Mouse (Mus musculus) spleen, embryonic (tissue): ENCODE measurements at regions not wholly inside any gene's neighbourhood (a gene's known extent, or its start where the extent isn't known, plus 50 kb on each side); places are given as distances from the start of the nearest gene placed in this dataset.

Source experiments
- CTCF ChIA-PET: fragments of 350-600 bp; sonication (Branson Sonifier 250); formaldehyde crosslinking; loops from one replicate; lab custom pipeline; 2022; lab: Charles Lee

DNA sequence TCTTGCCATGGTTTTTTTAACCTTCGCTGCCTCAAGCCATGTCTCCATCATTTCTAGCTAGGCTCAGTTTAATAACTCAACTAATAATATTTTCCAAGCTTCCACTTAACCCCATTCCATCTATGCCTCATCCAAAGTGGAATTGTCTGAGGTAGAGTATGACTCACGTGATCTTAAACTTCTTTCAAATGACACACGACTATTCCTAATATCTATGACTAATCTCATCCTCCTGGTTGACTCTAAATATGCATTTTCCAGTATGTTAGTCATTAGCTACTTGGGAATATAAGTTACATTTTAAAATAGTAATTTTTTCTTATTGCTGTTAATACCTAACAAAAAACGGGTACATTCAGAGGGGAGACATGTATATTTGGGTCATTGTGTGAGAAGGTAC is 524.8 kb upstream of the Pappa start:
- CTCF ChIA-PET = no interaction called here

DNA sequence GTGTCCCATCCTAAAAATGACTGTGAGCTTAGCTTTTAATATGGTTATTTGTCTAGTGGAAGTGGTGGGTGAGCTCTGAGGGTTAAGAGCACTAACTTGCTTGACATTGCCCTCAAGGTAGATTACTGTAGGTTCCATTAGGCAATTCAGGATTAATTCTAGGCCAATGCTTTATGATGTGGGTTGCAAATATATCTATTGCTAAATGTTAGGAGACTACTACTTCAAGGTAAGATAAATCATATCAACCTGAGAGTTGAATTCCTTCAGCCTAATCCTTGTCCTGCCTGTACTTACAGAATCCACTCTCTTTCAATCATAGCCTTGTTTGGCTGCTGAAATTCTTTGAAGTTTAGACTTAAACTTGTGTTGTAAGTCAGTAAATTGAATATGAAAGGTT is 501.2 kb upstream of the Pappa start:
- CTCF ChIA-PET = no interaction called here

DNA sequence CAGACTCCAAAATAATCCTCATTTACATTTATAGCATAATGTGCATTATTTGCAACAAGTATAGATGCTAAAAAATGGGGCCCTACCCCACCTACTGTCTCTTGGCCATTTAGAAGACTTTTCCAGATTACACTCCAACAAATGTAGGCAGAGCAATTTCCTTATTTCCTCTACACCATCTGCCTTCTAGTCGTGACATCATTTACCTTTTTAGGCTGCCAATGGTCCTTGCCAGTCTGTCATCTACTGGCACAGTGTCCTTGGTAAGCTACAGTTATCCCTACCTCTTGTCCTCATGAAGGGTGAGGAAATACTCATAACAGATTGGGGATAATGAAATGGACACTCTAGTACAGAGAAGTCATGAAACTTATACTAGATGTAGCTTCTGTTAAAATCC is 491.8 kb upstream of the Pappa start:
- CTCF ChIA-PET = no interaction called here

DNA sequence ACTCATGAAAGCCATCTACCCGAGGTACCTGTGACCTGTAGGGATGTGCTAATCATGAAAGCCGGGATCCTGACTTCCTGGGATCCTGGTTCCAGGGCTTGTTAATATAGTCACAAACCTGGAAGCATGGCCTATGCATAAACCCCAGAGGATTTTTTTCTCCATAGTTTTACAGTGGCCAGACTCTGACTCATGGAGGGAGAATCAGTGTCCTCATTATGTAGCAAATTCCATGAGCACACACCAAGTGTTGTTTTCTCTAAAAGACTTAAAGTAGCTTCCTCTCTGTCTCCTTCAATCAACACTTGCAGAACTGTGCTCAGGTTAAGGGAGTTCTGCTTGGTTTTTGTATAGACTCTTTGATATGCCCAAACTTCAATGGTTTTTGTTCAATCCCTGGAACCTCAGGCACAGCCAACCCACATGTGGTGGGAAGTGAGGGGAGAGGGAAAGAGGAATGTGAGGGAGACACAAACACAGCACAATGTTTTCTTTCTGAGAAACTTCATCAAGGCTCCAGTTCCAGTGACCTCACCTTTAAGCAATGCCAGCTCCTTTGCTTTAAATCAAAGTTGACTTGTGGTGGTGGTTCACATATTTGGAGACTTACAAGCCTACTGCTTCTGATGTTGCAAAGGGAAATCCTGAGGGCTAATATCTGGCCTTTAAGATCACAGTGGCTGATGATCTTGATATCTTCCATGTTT is 488.6 kb upstream of the Pappa start:
- CTCF ChIA-PET = no interaction called here

DNA sequence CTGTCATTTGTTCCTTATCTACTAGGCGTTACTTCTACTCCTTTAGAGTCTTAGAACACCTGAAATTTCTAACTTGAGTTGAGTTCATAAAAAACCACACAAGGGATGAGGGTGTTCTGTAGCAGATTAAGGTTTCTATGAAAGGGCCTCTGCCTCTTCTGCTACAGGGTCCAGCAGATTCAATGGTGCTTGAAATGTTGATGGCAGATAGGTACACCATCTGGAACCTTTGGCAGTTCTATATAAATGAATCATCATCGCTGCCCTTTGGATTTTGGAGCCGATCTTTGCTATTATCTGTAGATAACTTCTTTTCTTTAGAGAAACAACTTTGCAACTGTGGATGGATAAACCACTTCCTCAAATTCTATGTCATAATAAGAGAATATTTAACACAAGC is 483.9 kb upstream of the Pappa start:
- CTCF ChIA-PET = no interaction called here

DNA sequence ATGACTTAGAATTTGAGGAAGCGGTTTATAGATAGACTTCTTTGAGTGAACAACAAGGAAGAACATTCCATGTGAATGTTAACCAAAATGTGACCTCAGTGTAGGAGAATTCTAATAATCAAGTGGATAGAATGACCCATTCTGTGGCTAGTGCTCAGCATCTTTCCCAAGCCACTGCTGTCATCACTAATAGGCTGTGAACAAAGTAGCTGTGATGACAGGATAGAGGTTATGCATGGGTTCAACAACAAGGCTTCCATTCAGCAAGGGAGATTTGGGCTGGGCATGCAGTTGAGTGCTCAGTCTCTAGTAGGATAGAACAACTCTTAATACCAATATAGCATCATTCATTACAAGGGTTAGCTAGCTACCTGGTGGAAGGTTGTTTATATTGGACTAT is 483.0 kb upstream of the Pappa start:
- CTCF ChIA-PET = no interaction called here

DNA sequence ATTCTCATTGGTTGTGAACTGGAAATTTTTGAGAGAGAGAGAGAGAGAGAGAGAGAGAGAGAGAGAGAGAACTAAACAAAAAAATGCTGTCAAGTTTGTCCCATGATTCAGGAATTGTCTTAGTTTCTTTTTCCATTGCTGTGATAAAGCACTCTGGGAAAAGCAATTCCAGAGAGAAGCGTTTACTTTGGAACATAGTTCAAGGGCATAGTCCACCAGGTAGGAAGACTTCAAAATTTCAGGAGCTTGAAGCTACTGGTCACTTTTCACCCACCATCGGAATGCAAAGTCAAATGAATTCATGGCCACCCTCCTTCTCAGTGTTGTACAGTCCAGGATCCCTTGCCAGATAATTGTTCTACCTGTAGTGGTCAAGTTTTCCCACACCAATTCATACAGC is 478.8 kb upstream of the Pappa start:
- CTCF ChIA-PET = no interaction called here

DNA sequence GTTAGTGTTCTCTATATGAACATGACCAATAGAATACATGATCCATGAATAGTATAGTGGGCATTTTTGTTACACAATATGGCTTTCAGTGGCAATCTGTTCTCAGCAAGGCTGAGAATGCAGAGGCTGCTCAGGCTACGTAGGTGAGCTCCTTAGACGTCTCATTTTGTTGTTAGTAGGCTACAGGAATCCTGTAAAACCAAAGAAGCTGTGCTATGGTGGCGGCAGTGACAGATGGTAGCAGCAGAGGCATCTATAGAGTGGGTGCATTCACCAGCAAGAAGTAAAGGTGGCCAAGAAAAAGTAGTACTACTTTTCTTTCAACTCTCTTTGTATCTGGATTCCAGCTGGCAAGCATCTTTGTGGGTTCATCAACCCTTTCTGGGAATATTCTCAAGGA is 469.8 kb upstream of the Pappa start:
- CTCF ChIA-PET = no interaction called here

DNA sequence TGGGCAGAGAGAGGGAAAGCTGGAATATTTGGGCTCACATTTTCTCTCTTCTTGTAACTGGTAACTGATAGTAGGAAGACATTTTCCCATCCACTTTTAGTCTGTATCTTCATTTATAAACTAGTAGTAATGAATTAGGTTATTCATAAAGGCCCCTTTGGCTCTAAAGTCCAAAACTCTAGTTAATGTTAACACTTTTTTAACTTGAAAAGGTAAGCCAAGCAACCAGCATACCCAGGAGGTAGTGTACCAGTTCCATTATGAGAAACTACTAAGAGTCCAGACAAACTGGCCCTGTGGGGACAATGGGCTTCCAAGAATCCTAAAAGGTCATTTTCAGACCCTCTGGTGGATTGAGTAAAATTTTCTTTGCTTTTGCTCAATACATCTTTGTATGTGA is 468.4 kb upstream of the Pappa start:
- CTCF ChIA-PET = no interaction called here

DNA sequence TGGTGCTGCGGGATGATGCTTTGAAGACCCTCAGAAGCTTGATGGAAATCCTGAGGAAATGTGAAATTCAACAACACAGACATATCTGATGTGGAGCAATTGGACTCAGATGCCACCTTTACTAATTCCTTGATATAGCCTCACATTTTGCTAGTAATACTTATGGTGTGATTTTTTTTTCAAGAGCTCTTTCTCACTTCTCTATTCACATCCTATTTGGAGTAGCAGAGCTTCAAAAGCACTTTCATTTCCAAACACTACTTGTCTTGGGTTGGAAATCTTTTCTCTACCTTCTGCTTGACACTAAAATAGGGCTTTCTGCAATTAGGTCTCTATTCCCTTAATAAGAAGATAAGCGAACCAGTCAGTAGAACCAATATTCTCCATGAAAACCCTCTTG is 460.3 kb upstream of the Pappa start:
- CTCF ChIA-PET = interaction anchor here (0.6 kb wide), 1 partner anchor 54 kb away, joined by 3 read pairs; no protein-coding TSS in a partner anchor

DNA sequence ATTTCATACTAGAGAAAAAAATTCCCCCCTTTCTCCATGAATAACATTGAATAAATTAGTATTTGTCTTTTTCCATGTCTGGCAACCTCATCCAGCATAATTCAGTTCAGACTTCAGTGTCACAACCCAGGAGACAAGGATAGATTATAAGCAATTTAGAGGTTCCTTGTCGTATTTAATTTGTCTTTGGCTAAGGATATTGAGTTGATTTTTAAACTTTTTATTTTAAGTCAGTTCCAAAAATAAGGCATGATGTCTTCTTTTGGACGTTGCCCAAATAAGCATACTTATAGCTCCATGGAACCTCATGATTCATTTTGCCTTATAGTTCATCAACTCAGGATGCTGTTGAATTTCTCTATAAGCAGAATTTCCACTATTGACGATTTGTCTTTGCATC is 456.0 kb upstream of the Pappa start:
- CTCF ChIA-PET = no interaction called here

DNA sequence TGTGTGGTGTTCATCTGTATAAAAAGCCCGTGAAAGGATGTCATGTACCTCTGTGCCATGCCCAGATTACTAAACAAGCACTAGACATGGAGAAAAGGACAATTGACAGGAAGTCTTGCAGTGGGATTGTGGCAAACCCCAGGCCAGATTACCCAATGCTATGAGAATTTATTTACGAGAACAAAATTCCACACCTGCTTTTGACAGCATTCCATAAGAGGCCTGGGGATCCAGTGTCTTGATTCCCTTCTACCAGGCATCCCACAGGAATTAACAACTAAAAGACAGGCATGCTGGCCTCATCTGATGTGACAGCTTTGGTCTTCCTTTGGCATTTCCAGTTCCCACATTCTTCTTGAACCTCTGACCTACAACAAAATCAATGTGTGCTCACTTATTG is 454.3 kb upstream of the Pappa start:
- CTCF ChIA-PET = no interaction called here

DNA sequence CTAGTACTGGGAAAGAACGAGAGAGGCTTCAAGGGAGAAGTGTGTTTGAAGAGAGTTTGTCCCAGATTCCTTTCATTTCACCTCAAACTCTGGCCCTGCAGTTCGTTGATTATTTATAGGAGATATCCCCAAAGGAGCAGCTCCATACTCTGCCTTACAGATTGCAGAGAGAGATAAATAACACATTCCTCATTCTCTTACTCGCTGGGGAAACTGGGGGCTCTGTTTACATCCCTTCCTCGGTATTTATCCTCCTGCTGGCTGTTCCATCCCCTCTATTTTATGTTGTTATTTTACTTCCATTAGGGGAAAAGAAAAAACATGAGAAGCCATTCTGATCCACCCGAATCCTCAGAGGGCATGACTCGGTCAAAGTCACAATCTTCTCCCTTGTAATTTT is 447.5 kb upstream of the Pappa start:
- CTCF ChIA-PET = no interaction called here

DNA sequence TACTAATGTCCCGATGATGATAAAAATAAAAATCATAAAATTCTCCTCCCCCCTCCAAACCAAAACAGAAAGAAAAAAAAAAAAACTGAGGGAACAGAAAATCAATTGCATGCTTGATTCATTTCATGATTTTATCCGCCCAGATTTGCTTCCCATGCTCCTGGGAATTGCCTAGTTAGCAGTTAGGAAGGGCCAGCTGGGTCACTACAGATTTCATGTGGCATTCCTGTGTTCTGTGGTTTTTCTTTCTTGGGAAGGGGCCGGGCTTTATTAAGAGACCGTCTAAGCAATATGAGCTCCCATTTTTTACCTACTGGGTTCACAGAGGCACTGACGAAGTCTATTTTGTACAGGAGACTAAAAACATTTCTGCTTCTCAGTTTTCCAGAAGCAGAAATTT is 447.1 kb upstream of the Pappa start:
- CTCF ChIA-PET = no interaction called here

DNA sequence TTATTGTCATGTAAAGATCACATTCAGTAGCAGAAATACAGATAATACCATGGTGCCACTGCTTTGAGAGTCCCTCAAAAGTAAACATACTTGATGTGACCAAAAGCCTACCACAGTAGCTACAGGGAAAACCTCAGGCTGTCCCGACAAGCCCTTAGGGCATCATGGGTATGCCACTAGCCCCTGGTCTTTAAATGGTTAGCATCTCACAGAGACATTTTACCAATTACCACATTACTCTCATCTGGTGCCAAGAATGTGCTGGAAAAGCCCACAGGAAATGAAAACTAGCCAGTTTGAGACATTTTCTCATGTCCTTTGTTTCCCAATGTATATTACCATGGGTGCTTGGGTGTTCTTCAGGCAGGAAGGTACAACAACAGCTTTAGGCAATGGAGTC is 439.3 kb upstream of the Pappa start:
- CTCF ChIA-PET = no interaction called here

DNA sequence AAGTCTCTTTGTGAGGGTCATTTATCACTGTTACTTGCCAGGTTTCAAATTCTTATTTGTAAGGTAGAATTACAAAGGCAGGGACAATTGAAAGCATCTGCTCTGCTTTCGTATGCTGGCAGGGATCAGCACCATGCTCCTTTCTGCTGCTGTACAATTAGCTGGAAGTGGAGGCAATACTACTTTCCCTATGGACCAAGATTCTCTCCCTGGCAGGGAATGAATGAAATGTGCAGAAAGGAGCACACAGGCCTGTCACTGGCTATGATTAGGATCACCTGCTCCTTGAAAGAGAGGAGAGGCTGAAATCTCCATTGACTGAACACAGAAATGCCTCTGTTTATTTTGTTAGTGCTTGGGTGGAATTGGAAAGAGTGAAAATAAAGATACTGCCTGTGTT is 427.8 kb upstream of the Pappa start:
- CTCF ChIA-PET = no interaction called here

DNA sequence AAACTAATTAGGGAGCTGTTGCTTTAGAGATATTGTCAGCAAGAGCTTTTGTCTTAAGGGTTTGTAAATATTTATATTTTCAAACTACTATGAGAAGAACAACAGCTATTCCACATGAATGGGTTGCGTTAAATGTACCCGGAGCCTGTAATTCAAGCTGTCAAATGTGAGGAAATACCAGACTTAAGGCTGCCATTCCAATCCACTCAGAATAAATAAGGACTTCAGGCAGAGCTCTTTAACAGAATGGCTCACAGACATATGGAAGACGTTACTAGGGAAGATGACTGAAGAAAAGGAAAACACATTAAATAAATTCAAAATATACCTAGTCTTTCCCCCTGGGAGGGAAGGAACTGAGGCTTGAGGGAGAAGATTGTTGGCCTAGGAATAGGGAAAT is 400.7 kb upstream of the Pappa start:
- CTCF ChIA-PET = no interaction called here

DNA sequence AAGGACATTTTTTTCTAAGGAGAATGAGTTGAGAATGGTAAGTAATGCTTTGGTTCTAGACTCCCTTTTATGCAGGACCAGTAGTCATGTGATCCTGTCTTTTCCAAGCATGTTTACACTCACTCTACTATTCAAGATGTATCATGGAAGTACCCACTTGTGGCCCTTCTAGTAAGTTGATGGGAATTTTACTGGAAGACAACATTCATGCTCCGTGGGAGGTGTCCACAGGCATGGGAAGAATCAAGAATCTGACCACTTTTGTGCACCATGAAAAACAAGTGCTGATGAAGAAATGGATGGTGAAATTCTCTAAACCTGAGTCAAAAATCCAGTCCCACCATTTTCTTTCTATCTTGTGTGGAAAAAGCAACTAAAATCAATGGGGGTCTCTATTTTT is 399.1 kb upstream of the Pappa start:
- CTCF ChIA-PET = no interaction called here

DNA sequence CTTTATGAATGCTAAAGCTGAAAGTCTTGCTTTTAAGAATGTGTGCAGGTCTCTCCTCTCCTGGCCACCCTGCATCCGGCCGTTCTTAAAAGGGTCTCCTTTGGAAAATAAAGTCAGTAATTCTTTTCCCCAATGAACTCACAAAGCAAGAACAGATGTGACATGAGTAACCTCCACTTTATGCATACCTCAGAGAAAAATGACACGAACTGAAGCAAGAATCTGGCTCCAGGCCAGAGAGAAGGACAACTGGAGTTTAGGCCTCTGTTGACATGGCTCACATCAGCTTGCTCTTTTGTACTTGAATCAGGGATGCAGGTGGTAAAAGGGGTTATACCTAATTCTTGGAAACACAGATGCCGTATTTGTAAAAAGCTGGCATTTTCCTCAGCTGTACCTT is 368.0 kb upstream of the Pappa start:
- CTCF ChIA-PET = no interaction called here

DNA sequence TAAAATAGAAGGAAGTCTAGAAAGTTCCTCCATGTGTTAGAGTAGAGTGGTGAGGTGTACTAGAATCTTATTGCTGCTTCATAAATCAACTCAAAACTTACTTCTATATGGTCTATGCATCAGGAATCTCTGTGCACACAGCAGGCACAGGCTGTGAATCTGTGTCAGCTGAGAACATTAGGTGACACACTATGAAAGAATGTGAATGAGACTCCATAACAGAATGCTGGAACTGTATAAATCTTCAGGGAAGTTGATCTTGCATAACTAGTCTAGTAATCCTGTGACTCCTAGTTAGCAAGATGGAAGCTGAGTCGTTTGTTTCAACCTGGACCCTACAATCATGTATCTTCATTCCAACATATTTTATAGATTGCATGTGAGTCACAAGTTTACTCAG is 355.4 kb upstream of the Pappa start:
- CTCF ChIA-PET = no interaction called here

DNA sequence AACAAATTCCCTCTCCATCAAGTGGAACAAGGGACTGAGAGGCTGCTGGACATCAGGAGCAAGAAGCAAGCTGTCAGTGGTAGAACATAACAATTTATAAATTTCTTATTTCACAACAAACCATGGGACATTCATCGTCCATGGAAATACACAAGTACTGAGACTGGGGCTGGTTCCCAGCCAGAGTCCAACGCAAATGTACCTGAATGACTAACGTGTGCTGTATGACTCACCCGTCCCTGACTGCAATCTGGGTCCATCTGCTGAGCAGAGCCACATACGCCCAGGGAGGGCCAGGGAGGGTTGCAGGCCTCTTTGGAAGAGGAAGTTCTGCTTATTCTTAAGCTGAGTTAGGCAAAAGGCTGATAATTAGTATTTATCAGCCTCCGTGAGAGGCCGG is 320.1 kb upstream of the Pappa start:
- CTCF ChIA-PET = no interaction called here

DNA sequence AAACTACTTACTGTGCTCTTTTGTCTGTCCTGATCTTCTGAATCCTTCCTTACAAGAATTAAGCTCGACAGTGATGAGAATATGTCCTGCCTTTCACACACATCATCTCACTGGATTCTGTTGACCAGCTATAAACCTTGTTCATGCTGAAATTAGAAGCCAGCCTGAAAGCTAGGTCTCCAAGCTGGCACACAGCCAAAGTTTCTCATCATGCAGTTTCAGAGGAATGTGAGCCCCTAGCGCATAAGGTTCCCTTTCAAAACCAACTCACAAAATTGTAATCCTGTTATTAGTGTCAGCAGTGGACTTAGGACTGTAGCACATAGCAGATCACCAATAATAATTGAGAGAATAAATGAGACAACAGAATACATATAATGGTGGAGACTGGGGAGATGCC is 319.0 kb upstream of the Pappa start:
- CTCF ChIA-PET = no interaction called here

DNA sequence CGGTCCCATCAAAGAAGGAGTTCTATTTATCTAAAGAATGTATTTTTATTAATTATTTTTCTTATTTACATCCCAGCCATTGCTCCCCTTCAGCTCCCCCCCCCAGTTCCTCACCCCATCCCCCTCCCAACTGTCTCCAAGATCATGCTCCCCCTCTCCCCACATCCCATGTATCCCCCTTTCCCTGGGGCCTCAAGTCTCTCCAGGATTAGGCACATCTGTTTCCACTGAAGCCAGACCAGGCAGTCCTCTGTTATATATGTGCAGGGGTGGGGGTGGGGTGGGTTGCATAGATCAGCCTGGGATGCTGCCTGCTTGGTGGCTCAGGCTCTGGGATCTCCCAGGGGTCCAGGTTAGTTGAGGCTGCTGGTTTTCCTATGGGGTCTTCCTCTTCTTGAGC is 316.8 kb upstream of the Pappa start:
- CTCF ChIA-PET = no interaction called here

DNA sequence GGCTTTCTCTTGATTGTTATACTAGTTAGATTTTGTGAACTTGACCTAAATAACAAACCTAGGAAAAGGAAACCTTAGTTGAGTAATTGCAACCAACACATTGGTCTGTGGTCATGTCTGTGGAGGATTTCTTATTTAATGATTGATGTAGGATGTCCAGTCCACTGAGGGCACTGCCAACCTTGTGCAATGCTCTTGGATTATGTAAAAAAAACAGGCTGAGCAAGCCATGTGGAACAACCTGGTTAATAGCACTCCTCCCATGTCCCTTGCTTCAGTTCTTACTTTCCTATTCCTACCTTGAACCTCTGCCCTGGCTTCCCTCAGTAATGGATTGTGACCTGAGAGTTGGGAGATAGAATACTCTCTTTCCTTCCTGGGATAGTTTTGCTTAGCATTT is 312.0 kb upstream of the Pappa start:
- CTCF ChIA-PET = no interaction called here
